Mouse (Mus musculus): ENCODE data around the gene Il10ra. TPM values are rescaled to one million over a fixed set of nuclear protein-coding genes. Genes with fewer than 3 reads are reported as not detected.

Gene Il10ra
- polyA plus RNA-seq, 1 experiment, result not detected

GRCm38 (mm10) chr9:45241397-45241796, 27.6 kb downstream of the Il10ra start:
- Histone ChIP-seq H3ac (ENCODE audit: control insufficient read depth, insufficient read length, low read depth) (no peak overlapping the region), H3K79me3 (ENCODE audit: low read depth) (no peaks in the 10 kb centered on the region), H3K36me3 (ENCODE audit: control insufficient read depth, insufficient read depth) (no peaks in the 10 kb centered on the region), H3K79me2 (ENCODE audit: control insufficient read depth, insufficient read depth) (no peaks in the 10 kb centered on the region), H3K27me3 (ENCODE audit: control insufficient read depth, insufficient read depth, insufficient read length) (peaks cover 4% of the 10 kb centered on the region), H3K4me3 (ENCODE audit: insufficient read depth, poor library complexity, severe bottlenecking) (no peak overlapping the region)
- TF ChIP-seq MAX (IDR thresholded peaks at IDR 0.05) (no peak), FOSL1 (IDR thresholded peaks at IDR 0.05; ENCODE audit: insufficient read depth, low read length, poor library complexity, severe bottlenecking) (no peak)

GRCm38 (mm10) chr9:45236744-45237143, 32.2 kb downstream of the Il10ra start:
- H3ac ChIP-seq (ENCODE audit: control insufficient read depth, insufficient read length, low read depth), result no peak overlapping the region
- no peaks in the 10 kb centered on the region for H3K79me2 ChIP-seq (ENCODE audit: control insufficient read depth, insufficient read depth)
- no peaks in the 10 kb centered on the region for H3K27me3 ChIP-seq (ENCODE audit: control insufficient read depth, insufficient read depth, insufficient read length)
- TF ChIP-seq FOSL1 (IDR thresholded peaks at IDR 0.05; ENCODE audit: insufficient read depth, low read length, poor library complexity, severe bottlenecking), result no peak
- no peak for TF ChIP-seq MYOG (IDR thresholded peaks at IDR 0.05; ENCODE audit: control insufficient read depth, extremely low read depth, insufficient read length)
- no peak for TF ChIP-seq USF1 (IDR thresholded peaks at IDR 0.05; ENCODE audit: low read depth)
- TF ChIP-seq MAX (IDR thresholded peaks at IDR 0.05), result no peak
- H3K79me3 ChIP-seq (ENCODE audit: low read depth), result no peaks in the 10 kb centered on the region
- H3K36me3 ChIP-seq (ENCODE audit: control insufficient read depth, insufficient read depth), result no peaks in the 10 kb centered on the region
- H3K4me3 ChIP-seq (ENCODE audit: insufficient read depth, poor library complexity, severe bottlenecking), result no peak overlapping the region

- Histone ChIP-seq H3ac (ENCODE audit: control insufficient read depth, insufficient read length, low read depth) (no peak overlapping the region), H3K79me2 (ENCODE audit: control insufficient read depth, insufficient read depth) (no peaks in the 10 kb centered on the region), H3K4me3 (ENCODE audit: insufficient read depth, poor library complexity, severe bottlenecking) (no peak overlapping the region), H3K79me3 (ENCODE audit: low read depth) (no peaks in the 10 kb centered on the region), H3K36me3 (ENCODE audit: control insufficient read depth, insufficient read depth) (no peaks in the 10 kb centered on the region), H3K27me3 (ENCODE audit: control insufficient read depth, insufficient read depth, insufficient read length) (peaks cover 6% of the 10 kb centered on the region)
- TF ChIP-seq CEBPB (IDR thresholded peaks at IDR 0.05; ENCODE audit: low read depth), result no peak
- TF ChIP-seq MAX (IDR thresholded peaks at IDR 0.05), result no peak
- TF ChIP-seq FOSL1 (IDR thresholded peaks at IDR 0.05; ENCODE audit: insufficient read depth, low read length, poor library complexity, severe bottlenecking), result no peak
- no peak for TF ChIP-seq MYOD1 (IDR thresholded peaks at IDR 0.05; ENCODE audit: control insufficient read depth, insufficient read length, low read depth)
- no peak for TF ChIP-seq CTCF (IDR thresholded peaks at IDR 0.05; ENCODE audit: control insufficient read depth, insufficient read depth, insufficient read length)
- no peak for TF ChIP-seq MYOG (IDR thresholded peaks at IDR 0.05; ENCODE audit: control insufficient read depth, extremely low read depth, insufficient read length)
- TF ChIP-seq USF1 (IDR thresholded peaks at IDR 0.05; ENCODE audit: low read depth), result no peak
These were observed 33.2 kb downstream of the Il10ra start for GRCm38 (mm10) chr9:45235668-45236227.

- Histone ChIP-seq H3K79me2 (ENCODE audit: control insufficient read depth, insufficient read depth) (no peaks in the 10 kb centered on the region), H3K27me3 (ENCODE audit: control insufficient read depth, insufficient read depth, insufficient read length) (peaks cover 9% of the 10 kb centered on the region), H3K4me3 (ENCODE audit: insufficient read depth, poor library complexity, severe bottlenecking) (no peak overlapping the region), H3ac (ENCODE audit: control insufficient read depth, insufficient read length, low read depth) (no peak overlapping the region), H3K36me3 (ENCODE audit: control insufficient read depth, insufficient read depth) (no peaks in the 10 kb centered on the region), H3K79me3 (ENCODE audit: low read depth) (no peaks in the 10 kb centered on the region)
- no peak for TF ChIP-seq CTCF (IDR thresholded peaks at IDR 0.05; ENCODE audit: control insufficient read depth, insufficient read depth, insufficient read length)
- no peak for TF ChIP-seq CEBPB (IDR thresholded peaks at IDR 0.05; ENCODE audit: low read depth)
- TF ChIP-seq FOSL1 (IDR thresholded peaks at IDR 0.05; ENCODE audit: insufficient read depth, low read length, poor library complexity, severe bottlenecking), result no peak
- no peak for TF ChIP-seq MAX (IDR thresholded peaks at IDR 0.05)
- TF ChIP-seq USF1 (IDR thresholded peaks at IDR 0.05; ENCODE audit: low read depth), result no peak
- no peak for TF ChIP-seq MYOD1 (IDR thresholded peaks at IDR 0.05; ENCODE audit: control insufficient read depth, insufficient read length, low read depth)
- TF ChIP-seq MYOG (IDR thresholded peaks at IDR 0.05; ENCODE audit: control insufficient read depth, extremely low read depth, insufficient read length), result no peak
These were observed 39.6 kb downstream of the Il10ra start for GRCm38 (mm10) chr9:45229359-45229758.

- no peaks in the 10 kb centered on the region for H3K79me2 ChIP-seq (ENCODE audit: control insufficient read depth, insufficient read depth)
- no peak for TF ChIP-seq FOSL1 (IDR thresholded peaks at IDR 0.05; ENCODE audit: insufficient read depth, low read length, poor library complexity, severe bottlenecking)
- no peak for TF ChIP-seq MYOG (IDR thresholded peaks at IDR 0.05; ENCODE audit: control insufficient read depth, extremely low read depth, insufficient read length)
- no peak for TF ChIP-seq CEBPB (IDR thresholded peaks at IDR 0.05; ENCODE audit: low read depth)
- TF ChIP-seq MAX (IDR thresholded peaks at IDR 0.05), result no peak
- no peak for TF ChIP-seq MYOD1 (IDR thresholded peaks at IDR 0.05; ENCODE audit: control insufficient read depth, insufficient read length, low read depth)
- TF ChIP-seq USF1 (IDR thresholded peaks at IDR 0.05; ENCODE audit: low read depth), result no peak
- no peak for TF ChIP-seq CTCF (IDR thresholded peaks at IDR 0.05; ENCODE audit: control insufficient read depth, insufficient read depth, insufficient read length)
- H3K79me3 ChIP-seq (ENCODE audit: low read depth), result no peaks in the 10 kb centered on the region
- no peak overlapping the region for H3K4me3 ChIP-seq (ENCODE audit: insufficient read depth, poor library complexity, severe bottlenecking)
- peaks cover 9% of the 10 kb centered on the region for H3K27me3 ChIP-seq (ENCODE audit: control insufficient read depth, insufficient read depth, insufficient read length)
- H3ac ChIP-seq (ENCODE audit: control insufficient read depth, insufficient read length, low read depth), result no peak overlapping the region
- H3K36me3 ChIP-seq (ENCODE audit: control insufficient read depth, insufficient read depth), result no peaks in the 10 kb centered on the region
These were observed 47.4 kb downstream of the Il10ra start for GRCm38 (mm10) chr9:45221567-45221966.

GRCm38 (mm10) chr9:45219644-45220043, 49.3 kb downstream of the Il10ra start:
- TF ChIP-seq CEBPB (IDR thresholded peaks at IDR 0.05; ENCODE audit: low read depth) (no peak), USF1 (IDR thresholded peaks at IDR 0.05; ENCODE audit: low read depth) (no peak), CTCF (IDR thresholded peaks at IDR 0.05; ENCODE audit: control insufficient read depth, insufficient read depth, insufficient read length) (no peak), MYOD1 (IDR thresholded peaks at IDR 0.05; ENCODE audit: control insufficient read depth, insufficient read length, low read depth) (no peak), MAX (IDR thresholded peaks at IDR 0.05) (no peak), FOSL1 (IDR thresholded peaks at IDR 0.05; ENCODE audit: insufficient read depth, low read length, poor library complexity, severe bottlenecking) (no peak), MYOG (IDR thresholded peaks at IDR 0.05; ENCODE audit: control insufficient read depth, extremely low read depth, insufficient read length) (no peak)

More at GRCm38 (mm10) chr9:45219644-45220043, 49.3 kb downstream of the Il10ra start:
- Histone ChIP-seq H3K27me3 (ENCODE audit: control insufficient read depth, insufficient read depth, insufficient read length) (peaks cover 6% of the 10 kb centered on the region), H3ac (ENCODE audit: control insufficient read depth, insufficient read length, low read depth) (no peak overlapping the region), H3K36me3 (ENCODE audit: control insufficient read depth, insufficient read depth) (no peaks in the 10 kb centered on the region), H3K79me3 (ENCODE audit: low read depth) (no peaks in the 10 kb centered on the region), H3K79me2 (ENCODE audit: control insufficient read depth, insufficient read depth) (no peaks in the 10 kb centered on the region), H3K4me3 (ENCODE audit: insufficient read depth, poor library complexity, severe bottlenecking) (no peak overlapping the region)
